Mouse (Mus musculus) liver, adult (tissue): ENCODE measurements around the gene Rpl9.

Experiments
- GATA4 ChIP-seq: IDR thresholded peaks from 2 replicates; pipeline ENCODE4 v1.6.1; 2014; ENCODE audit warnings: mild to moderate bottlenecking, low read length; ENCODE audit not compliant: insufficient replicate concordance

Gene Rpl9

DNA sequence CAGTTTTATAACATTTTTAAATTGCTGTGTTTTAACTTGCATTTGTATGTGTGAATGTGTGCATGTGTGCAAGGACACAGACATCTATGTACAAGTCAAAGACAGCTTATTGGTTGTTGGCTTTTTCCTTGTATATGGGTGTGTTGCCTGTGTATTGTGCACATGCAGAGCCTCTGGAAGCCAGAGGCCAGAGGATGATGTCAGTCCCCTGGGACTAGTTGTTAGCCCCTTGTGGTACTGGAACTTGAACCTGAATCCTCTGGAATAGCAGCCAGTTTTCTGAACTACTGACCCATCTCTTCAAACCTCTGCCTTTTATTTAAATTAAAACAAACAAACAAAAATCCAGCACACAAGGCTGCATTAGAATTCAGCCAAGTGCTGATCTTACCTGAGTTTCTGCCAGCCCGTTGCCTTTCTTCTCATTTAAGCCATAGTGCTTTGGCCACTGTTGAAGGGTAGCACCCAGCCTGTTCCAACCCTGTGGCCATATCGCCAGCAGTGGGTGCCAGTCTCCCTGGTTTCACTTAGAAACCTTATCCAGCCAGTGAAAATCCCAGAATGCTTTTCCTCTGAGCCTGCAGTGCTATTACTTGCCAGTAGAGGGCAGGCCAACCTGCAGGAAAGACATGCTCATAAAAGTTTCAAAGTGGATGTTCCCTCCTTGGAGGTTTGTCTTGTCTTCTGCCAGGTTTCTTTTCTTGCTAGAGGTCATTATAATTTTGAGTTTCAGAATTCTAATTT lies 10.2 kb upstream of the Rpl9 start:
- no peak for TF ChIP-seq GATA4

DNA sequence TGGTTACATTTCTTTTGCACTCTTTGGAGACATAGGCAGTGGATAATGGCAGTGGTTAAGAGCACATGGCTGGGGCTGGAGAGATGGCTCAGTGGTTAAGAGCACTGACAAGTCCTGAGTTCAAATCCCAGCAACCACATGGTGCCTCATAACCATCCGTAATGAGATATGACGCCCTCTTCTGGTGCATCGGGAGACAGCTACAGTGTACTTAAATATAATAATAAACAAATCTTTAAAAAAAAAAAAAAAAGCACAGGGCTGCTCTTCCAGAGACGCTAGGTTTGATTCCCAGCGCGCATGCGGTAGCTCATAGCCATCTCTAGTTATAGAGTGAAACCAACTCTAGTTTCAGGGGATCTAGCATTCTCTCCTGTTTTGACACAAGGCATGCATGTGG lies 3.2 kb upstream of the Rpl9 start:
- no peak for TF ChIP-seq GATA4

DNA sequence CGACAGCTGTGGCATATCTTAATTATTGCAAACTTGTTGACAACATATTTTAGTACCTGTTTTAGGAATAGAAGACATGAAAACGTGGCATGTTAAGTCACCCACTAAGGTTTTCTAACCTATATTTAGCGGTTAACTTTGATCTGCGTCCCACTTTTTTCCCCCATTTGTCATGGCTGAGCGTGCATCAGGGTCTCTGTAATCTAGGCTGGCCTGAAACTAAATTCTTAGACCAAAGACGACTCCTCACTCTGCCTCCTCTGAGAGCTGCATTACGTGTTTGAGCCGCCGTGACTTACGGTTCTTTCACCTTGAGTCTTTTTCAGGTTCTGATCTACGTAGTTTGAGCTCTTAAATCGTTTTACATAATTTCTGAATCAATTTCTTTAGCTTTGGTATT lies 509 bp upstream of the Rpl9 start:
- TF ChIP-seq GATA4 = no peak

DNA sequence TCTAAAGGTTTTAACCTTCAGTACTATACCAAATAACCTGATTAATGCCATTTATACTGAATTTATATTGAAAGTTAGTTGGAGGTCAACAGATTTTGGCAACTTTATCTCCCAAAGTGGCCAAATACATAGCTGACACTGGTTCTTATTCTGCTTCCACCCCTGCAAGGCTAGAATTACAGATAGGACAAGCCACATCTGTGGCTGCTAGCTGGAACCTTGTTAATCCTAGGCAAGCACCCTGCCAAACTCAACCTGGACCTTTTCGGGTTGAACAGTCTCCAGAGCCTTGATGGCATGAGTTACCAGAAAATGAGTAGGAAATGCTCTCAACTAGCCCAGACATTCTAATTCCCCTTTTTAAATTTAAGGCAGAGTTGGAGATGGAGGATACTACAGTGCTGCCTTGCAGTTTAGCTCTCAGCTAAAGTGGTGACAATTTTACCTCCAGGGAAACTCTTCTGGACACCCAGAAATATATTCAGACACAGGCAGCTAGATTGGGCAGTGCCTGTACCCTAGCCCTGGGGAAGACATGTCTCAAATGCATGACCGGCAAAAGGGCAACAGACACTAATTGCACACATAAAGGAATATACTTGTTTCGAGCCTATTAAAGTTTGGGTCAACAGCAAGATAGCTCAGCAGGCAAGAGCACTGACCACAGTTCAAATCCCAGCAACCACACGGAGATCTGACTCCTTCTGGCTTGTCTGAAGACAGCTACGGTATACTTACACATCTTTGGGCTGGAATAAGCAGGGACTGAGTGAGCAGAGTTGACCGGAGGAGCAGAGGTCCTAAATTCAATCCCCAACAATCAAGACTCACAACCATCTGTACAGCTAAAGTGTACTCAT lies 4.0 kb downstream of the Rpl9 start:
- TF ChIP-seq GATA4 = no peak

DNA sequence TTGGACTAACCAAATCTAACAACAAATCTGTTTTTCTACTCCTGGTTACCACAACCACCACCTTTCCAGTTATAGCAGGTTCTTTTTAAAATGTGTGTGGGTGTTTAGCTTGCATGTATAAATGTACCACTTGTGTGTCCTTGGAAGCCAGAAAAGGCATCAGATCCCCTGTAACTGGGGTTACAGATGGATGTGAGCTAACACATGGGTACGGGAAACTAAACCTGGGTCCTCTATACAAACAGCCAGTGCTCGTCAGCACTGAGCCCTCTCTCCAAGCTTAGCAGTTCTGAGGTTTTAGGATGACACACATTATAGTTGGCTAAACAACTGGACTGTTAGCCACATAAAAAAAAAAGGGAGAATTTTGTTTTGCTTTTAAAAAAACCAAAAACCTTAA lies 5.5 kb downstream of the Rpl9 start:
- TF ChIP-seq GATA4 = no peak

DNA sequence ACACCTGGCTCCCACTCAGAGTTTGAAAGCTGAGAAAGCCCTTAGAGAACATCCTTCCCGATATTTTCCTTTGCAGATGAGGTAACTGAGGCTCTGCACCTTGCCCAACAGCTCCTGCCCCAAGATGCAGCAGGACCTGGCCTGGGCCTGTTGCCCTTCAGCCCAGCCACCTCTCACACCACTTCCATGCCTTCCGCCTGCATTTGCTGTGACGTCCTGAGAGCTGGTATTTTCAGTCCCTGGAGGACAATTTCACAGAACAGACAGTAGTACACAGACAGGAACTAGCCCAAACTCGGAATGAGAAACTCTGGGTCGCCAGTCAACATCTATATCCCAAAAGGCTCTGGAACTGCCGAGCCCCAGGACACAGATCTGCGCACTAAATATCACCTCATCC lies 16.5 kb downstream of the Rpl9 start:
- no peak for TF ChIP-seq GATA4

DNA sequence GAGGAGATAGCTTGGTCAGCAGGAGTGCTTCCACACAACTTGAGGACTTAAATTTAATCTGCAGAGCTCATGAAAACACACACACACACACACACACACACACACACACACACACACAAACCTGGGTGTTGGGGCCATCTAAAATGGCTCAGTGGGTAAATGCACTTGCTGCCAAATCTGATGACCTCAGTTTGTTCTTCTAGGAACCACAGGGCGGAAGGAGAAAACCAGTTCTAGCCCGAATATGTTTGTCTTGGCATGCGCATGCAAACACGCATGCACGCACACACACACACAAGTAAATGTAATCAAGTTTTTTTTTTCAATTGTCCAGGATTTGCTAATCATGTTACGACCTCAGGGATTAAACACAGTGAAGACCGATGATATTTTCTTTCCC lies 19.7 kb downstream of the Rpl9 start:
- no peak for TF ChIP-seq GATA4

DNA sequence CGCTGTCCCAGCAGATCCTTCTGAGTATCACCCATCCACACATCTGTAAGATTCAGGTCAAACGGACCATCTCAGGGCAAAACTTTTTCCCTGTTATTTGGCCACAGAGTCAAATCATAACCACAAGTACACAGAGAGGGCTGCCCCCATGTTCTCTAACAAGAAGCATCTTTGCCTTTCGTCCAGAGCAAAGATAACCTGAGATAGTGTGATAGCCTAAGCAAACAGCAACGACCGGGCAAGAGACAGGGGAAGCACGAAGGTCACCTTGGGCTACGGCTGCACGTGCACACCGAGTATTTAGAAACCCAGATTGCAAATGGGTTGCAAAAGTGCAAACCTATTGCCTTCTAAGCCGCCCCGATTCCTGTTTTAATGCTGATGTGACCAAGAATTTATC lies 23.4 kb downstream of the Rpl9 start:
- peak; percentile 89; the same call in 1 of the 2 replicates for TF ChIP-seq GATA4

DNA sequence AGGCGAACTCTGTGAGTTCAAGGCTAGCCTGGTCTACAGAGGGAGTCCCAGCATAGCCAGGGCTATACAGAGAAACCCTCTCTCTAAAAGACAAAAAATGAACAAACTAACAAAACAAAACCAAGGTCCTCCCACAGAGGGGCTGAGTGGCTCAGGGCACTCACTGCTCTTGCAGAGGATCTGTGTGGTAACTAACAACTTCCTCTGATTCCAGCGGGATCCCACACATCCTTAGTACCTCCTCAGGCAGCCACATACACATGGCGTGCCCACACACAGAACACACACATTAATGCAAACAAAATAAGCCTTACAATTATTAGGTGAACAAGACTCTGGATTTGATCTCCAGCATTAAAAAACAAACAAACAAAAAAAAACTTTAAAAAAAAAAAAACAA lies 33.5 kb downstream of the Rpl9 start:
- no peak for TF ChIP-seq GATA4

DNA sequence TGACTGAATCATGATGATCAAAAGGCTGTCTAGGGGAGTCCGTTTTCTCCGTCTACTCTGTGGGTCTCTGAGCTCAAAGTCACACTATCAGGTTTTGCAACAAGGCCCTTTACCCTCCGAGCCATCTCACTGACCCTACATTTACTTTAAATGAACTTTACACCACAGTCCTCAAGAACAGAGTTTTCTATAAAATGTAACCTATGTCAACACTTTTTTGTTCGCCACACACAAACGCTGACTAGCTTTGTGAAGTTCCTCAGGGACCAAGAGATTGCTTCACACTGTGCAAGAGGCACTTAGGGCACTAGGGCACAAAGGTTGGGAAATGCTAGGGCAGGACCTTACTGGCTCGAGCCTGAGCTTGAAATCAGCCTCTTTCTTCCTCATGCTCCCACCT lies 34.4 kb downstream of the Rpl9 start:
- TF ChIP-seq GATA4 = no peak

DNA sequence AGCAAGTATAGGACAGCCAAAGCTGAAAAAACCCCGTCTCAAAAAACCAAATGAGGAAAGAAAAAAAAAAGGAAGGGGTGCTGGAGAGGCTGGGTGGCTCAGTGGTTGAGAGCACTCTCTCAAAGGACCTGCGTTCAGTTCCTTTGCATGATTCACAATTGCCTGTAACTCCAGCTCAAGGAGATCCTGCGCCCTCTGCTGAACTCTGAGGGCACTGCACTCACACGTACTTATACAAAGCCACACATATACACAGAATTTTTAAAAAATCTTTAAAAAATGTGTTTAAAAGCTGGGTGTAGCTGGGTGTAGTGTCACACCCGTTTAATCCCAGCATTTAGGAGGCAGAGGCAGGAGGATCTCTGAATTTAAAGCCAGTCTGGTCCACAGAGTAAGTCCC lies 36.3 kb downstream of the Rpl9 start:
- TF ChIP-seq GATA4 = no peak

DNA sequence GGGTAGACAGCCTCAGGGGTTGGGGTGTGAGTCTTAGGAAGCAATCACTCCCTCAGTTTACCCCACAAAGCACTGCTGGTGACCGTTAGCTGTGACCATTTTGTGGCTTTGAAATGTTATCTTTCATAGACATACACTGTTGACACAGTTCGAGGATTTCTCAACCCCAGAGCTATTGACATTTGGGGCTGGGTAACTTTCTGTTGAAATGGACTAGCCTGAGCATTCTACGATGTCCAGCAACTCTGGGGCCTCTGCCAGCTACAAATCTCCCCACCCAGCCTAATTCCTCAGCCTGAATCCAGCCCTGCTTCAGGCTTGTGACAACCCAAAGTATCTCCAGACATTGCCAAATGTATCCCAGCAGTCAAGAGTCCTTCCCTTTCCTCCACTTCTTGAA lies 37.1 kb downstream of the Rpl9 start:
- TF ChIP-seq GATA4 = peak; percentile 80

DNA sequence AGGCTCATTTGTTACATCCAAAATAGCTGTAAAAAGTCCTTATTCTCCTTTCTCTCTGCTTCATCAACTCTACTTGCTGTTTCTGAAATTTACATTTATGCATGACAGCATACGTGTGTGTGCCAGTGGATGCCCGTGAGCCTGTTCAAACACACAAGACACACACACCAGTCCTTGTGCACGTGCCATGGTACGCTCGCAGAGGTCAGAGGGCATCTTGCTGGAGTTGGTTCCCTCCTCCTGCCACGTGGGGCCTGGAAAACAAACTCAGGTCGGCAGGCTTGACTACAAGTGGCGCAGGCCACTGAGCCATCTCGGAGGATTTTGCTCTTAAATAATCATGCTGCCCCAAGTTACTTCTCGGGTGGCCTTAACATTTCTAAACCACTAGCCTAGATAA lies 40.7 kb downstream of the Rpl9 start:
- TF ChIP-seq GATA4 = no peak

DNA sequence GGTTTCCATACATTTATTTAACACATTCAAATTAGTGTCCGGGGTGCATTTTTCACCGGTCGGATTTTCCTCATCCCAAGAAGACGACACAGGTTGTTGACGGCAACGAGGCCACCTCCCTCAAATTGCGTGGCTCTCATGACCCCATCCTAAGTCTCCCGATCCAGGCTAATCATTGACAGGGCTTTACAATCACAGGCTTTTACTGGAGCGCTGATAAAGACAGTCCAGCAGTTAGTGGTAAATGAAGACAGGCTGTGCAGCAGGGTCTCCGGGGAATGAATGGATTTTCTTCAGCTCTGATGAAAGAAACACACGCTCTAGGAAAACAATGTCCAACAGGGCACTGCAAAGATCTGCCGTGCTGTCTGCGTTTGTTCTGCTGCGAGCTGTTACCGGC lies 43.1 kb downstream of the Rpl9 start, which contains the start of gene Klb:
Gene Klb, plus strand, starts transcription at position 147 of the 400 bp plus-strand sequence.
- TF ChIP-seq GATA4 = no peak

DNA sequence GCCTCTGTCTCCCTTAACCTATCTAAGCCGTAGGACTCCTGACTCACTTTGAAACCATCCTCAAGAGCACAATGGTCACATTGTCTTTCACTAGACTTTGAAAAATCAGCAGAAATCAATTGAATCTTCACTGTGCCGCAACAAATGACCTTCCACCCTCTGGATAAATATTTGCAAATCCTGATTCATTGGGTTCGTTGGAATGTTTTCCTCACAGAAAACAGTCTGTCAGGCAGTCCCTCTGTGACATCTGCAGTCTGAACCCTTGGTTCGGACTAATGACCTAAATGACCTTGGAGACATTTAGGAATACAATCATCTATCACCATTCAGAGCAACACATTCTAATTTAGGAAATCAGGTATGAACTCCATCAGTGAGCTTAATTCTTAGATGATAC lies 51.1 kb downstream of the Rpl9 start:
- TF ChIP-seq GATA4 = no peak

DNA sequence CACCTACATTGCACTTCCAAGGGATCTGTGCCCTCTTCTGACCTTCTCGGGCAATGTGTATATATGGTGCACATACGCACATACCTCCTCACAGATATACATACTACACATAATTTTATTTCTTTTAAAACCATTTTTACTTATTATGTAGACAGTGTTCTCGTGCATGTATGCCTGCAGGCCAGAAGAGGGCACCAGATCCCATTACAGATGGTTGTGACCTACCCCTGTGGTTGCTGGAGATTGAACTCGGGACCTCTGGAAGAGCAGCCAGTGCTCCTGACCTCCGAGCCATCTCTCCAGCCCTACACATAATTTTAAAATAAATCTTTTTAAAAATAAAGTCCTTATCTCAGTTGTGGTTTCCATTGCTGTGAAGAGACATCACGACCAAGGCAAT lies 52.9 kb downstream of the Rpl9 start:
- TF ChIP-seq GATA4 = no peak
